8 mouse cellular contexts compared by ENCODE assay signal in genomic region chr5:106757436-106757835, GRCm38 (mm10).
A peak's percentile ranks its signal among the peaks of the same experiment; 100 is the strongest.
DNase-seq lines count a peak whose midpoint lies in the region; ATAC-seq and TF ChIP-seq lines count a peak whose summit lies in the region.

No protein-coding gene starts in this region.

- H3K36me3 ChIP-seq in forebrain, embryonic 16.5 days (ENCODE audit: control insufficient read depth, insufficient read depth), result no peaks in the 10 kb centered on the region
- H3K36me3 ChIP-seq in liver, postnatal 0 days (replicated peaks; ENCODE audit: insufficient read depth, low read length), result no peaks in the 10 kb centered on the region
- no peaks in the 10 kb centered on the region for H3K36me3 ChIP-seq in lung, postnatal 0 days (ENCODE audit: insufficient read depth, low read length)

- no peak for TF ChIP-seq EP300 in liver, postnatal 0 days (IDR thresholded peaks at IDR 0.05; ENCODE audit: low read depth)
- no peak for TF ChIP-seq EP300 in lung, postnatal 0 days (IDR thresholded peaks at IDR 0.05)

- H3K4me1 ChIP-seq in forebrain, embryonic 16.5 days (replicated peaks; ENCODE audit: control insufficient read depth, insufficient read depth, low read length), result peaks cover 12% of the 10 kb centered on the region
- no peaks in the 10 kb centered on the region; the same call in 1 of the 2 replicates for H3K4me1 ChIP-seq in liver, postnatal 0 days (ENCODE audit: insufficient read depth)
- no peaks in the 10 kb centered on the region for H3K4me1 ChIP-seq in lung, postnatal 0 days (ENCODE audit: insufficient read depth, low read depth, low read length)

- WGBS in forebrain, embryonic 16.5 days, result 2% methylated on average over 14 of the region's 14 CpGs
- WGBS in liver, postnatal 0 days (ENCODE audit: insufficient replicate concordance), result 4% methylated on average over 14 of the region's 14 CpGs
- 5% methylated on average over 14 of the region's 14 CpGs for WGBS in lung, postnatal 0 days

- no peaks in the 10 kb centered on the region for H3K9me3 ChIP-seq in forebrain, embryonic 16.5 days (ENCODE audit: control insufficient read depth, low read length)
- no peaks in the 10 kb centered on the region for H3K9me3 ChIP-seq in liver, postnatal 0 days (ENCODE audit: low read length)
- H3K9me3 ChIP-seq in lung, postnatal 0 days (ENCODE audit: low read length), result no peaks in the 10 kb centered on the region

- H3K4me3 ChIP-seq in layer of hippocampus, adult 2 months, result peak overlapping the region; percentile 11
- H3K4me3 ChIP-seq in forebrain, embryonic 16.5 days (replicated peaks; ENCODE audit: low read length), result peak overlapping the region; percentile 34
- 0 out of 2 replicates have a peak overlapping the region, but pooled peaks have one; percentile 6 for H3K4me3 ChIP-seq in liver, postnatal 0 days (ENCODE audit: low read depth, low read length)
- no peak overlapping the region for H3K4me3 ChIP-seq in lung, postnatal 0 days (ENCODE audit: low read depth, low read length)

- no peak overlapping the region for H3K27ac ChIP-seq in layer of hippocampus, adult 2 months
- no peak overlapping the region for H3K27ac ChIP-seq in forebrain, embryonic 16.5 days (ENCODE audit: low read length)
- no peak overlapping the region for H3K27ac ChIP-seq in liver, postnatal 0 days (ENCODE audit: low read depth)
- H3K27ac ChIP-seq in lung, postnatal 0 days (ENCODE audit: low read length), result no peak overlapping the region

- peaks cover 9% of the 10 kb centered on the region for H3K27me3 ChIP-seq in forebrain, embryonic 16.5 days (replicated peaks; ENCODE audit: control insufficient read depth, insufficient read depth, low read length)
- H3K27me3 ChIP-seq in liver, postnatal 0 days (ENCODE audit: insufficient read depth, low read length), result peaks cover 24% of the 10 kb centered on the region
- no peaks in the 10 kb centered on the region; the same call in 1 of the 2 replicates for H3K27me3 ChIP-seq in lung, postnatal 0 days (replicated peaks; ENCODE audit: insufficient read depth, low read length)

- peak overlapping the region; percentile 56 for H3K4me2 ChIP-seq in forebrain, embryonic 16.5 days (ENCODE audit: low read length)
- H3K4me2 ChIP-seq in liver, postnatal 0 days (ENCODE audit: low read depth, low read length), result no peak overlapping the region; the same call in 1 of the 2 replicates
- H3K4me2 ChIP-seq in lung, postnatal 0 days (replicated peaks; ENCODE audit: low read depth, low read length), result no peak overlapping the region

- no peak for TF ChIP-seq CTCF in layer of hippocampus, adult 2 months (conservative IDR thresholded peaks at IDR 0.05)
- TF ChIP-seq CTCF in liver, postnatal 0 days (IDR thresholded peaks at IDR 0.05; ENCODE audit: low read depth), result no peak
- TF ChIP-seq CTCF in lung, postnatal 0 days (IDR thresholded peaks at IDR 0.05), result no peak

- peak overlapping the region; percentile 26; the same call in 1 of the 2 replicates for H3K9ac ChIP-seq in forebrain, embryonic 16.5 days (replicated peaks; ENCODE audit: low read depth, low read length)
- no peak overlapping the region for H3K9ac ChIP-seq in liver, postnatal 0 days (replicated peaks)
- H3K9ac ChIP-seq in lung, postnatal 0 days (replicated peaks; ENCODE audit: low read depth), result no peak overlapping the region

- DNase-seq in layer of hippocampus, adult 2 months (ENCODE audit: low spot score in 2 of 2), result no peak
- DNase-seq in layer of hippocampus, adult 18-20 months (ENCODE audit: low spot score in 2 of 2), result no peak
- no peak for DNase-seq in liver, postnatal 0 days
- peak; percentile 13 for DNase-seq in thymus, postnatal 0 days (ENCODE audit: low spot score)
- DNase-seq in adrenal gland, adult 2 months, result no peak
- no peak for DNase-seq in lung, postnatal 0 days (ENCODE audit: low spot score)
- DNase-seq in urinary bladder, postnatal 10 days (ENCODE audit: low spot score), result no peak

- peak; percentile 54 for ATAC-seq in forebrain, embryonic 16.5 days
- ATAC-seq in liver, postnatal 0 days, result no peak
- ATAC-seq in lung, postnatal 0 days, result no peak
